Mouse (Mus musculus) CH12F3 (cell line): ENCODE measurements around the gene Ssh1.

ENCODE experiments used
- in situ Hi-C: fragments of 300-500 bp; cut with MboI; formaldehyde crosslinking; loops from 2 replicates; pipeline ENCODE4 v1.14.3; 2020; ENCODE audit warnings: low sequenced_read_pairs

Gene Ssh1

GRCm38 (mm10) chr5:113933889-113934288, 59.8 kb downstream of the Ssh1 start:
- in situ Hi-C loops: no loop called here

GRCm38 (mm10) chr5:113933480-113933879, 60.2 kb downstream of the Ssh1 start:
- in situ Hi-C loops: no loop called here

DNA sequence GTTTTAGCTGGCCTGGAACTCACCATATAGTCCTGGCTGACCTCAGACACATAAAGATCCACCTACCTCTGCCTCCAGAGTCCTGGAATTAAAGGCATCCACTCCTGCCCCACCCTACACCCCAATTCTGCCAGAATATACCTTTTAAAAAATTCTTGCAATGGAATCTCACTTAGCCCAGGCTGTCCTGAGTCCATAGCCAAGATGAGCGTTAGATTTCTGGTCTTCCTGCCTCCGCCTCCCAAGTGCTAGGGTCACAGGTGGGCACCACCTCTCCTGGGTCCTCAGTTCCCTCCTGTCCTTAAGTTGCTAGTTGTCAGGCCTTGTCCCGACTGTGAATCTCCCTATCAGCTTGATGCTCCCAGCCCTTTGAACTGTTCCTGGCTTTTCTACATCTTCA, 61.4 kb downstream of the Ssh1 start:
- in situ Hi-C loops: no loop called here

GRCm38 (mm10) chr5:113930648-113931609, 62.8 kb downstream of the Ssh1 start:
- in situ Hi-C loops: no loop called here

GRCm38 (mm10) chr5:113929950-113930647, 63.6 kb downstream of the Ssh1 start:
- in situ Hi-C loops: no loop called here

DNA sequence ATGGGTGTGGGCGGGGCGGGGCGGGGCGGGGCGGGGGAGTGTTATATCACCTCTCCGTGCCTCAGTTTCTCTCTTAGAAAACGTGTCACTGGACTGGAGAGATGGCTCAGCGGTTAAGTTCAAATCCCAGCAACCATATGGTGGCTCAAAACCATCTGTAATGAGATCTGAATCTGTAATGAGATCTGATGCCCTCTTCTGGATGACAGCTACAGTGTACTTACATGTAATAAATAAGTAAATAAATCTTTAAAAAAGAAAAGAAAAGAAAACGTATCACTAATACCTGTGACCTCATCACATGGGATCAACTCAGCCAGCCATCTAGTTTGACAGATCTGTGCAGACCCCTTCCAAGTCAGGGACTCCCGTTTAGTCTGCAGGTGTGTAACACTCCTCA, 64.2 kb downstream of the Ssh1 start:
- in situ Hi-C loops: no loop called here

GRCm38 (mm10) chr5:113924608-113925007, 69.1 kb downstream of the Ssh1 start:
- in situ Hi-C loops: no loop called here

- in situ Hi-C loops: no loop called here
Observed at GRCm38 (mm10) chr5:113921310-113922166, 72.2 kb downstream of the Ssh1 start.

GRCm38 (mm10) chr5:113919060-113919459, 74.6 kb downstream of the Ssh1 start:
- in situ Hi-C loops: no loop called here

DNA sequence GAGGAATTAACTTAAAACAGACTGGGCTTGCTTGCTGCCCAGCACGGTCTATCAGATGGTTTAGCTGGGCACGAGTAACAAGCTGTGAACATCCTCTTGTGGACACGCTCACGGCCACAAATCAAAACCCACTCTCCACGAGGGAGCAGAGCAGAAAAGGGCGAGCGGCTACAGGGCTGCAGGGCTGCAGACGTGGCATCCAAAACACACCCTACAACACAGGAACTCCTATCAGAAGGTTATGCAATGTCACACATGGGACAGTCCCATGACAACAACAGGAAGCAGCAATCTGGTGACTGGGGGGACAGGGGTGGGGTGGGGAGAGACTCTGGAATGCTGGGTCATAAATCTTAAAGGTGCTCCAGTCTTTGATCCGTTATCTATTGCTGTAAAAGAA, 75.0 kb downstream of the Ssh1 start:
- in situ Hi-C loops: no loop called here

GRCm38 (mm10) chr5:113910705-113911104, 83.0 kb downstream of the Ssh1 start:
- in situ Hi-C loops: no loop called here

DNA sequence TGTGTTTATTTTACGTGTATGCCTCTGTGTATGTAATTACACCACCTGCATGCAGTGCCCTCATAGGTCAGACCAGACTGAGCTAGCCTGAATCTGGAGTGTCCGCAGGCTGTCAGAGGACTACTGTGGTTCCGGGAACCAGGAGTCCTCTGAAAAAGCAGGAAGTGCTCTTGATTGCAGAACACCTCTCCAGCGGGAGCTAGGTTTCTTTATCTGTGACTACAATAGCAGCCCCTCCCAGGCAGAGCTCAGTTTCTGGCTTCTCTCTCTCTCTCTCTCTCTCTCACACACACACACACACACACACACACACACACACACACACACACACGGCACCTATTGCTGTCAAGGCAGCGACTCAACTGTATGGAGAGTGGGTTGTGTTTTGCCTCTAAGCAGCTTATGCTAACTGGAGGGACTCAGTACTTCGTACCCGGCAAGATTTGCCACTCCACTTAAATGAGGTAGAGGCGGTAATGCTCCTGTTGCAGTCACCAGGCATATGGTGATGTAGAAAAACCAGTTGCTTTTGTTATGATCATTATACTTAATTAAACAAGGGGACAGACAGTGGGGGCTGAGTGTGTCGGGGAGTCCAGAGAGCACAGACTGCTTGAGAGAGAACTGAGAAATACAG, 83.5 kb downstream of the Ssh1 start:
- in situ Hi-C loops: no loop called here

DNA sequence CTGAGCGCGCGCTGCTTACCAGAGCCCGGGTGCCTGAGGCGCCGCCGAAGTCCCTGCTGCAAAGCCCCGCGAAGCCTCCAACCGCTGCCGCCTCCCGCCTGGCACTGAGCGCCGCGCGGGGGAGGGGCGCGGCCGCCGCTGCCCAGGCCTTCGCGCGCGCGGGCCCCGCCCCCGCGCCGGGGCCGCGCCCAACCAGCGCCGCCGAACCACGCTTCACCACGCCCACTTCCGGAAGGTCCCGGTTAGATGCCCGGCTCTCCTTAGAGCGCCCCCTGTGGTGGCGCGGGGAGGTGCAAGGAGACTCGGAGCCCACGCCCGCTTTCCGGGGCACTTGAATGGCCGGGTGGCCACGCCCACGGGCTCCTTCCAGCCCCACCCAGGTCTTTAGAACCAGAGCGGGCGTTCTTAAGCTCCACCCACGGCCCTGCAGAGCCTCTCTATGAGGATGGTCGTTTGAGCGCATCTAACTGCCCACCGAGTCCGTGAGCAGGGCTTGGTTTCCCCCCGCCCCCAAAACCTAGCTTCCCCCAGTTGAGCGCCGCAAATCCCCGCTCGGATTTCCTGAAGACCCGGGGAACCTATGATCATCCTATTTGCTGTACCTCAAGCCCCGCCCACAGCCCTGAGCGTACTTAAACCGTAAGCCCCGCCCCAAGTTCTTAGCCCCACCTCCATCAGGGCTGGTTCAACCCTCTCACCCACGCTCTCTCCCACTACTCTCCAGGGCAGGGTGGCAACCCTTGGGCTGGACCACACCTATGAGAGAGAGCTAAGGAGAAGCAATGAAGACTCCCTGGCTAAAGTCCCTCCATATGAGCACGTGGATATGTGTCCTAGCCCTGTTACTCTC, 84.9 kb downstream of the Ssh1 start, which contains the start of gene Coro1c:
Gene Coro1c, minus strand, starts transcription at position 167 of the 850 bp plus-strand sequence.
- in situ Hi-C loops: no loop called here

- in situ Hi-C loops: no loop called here
Observed at GRCm38 (mm10) chr5:113907786-113908567, 85.7 kb downstream of the Ssh1 start.

DNA sequence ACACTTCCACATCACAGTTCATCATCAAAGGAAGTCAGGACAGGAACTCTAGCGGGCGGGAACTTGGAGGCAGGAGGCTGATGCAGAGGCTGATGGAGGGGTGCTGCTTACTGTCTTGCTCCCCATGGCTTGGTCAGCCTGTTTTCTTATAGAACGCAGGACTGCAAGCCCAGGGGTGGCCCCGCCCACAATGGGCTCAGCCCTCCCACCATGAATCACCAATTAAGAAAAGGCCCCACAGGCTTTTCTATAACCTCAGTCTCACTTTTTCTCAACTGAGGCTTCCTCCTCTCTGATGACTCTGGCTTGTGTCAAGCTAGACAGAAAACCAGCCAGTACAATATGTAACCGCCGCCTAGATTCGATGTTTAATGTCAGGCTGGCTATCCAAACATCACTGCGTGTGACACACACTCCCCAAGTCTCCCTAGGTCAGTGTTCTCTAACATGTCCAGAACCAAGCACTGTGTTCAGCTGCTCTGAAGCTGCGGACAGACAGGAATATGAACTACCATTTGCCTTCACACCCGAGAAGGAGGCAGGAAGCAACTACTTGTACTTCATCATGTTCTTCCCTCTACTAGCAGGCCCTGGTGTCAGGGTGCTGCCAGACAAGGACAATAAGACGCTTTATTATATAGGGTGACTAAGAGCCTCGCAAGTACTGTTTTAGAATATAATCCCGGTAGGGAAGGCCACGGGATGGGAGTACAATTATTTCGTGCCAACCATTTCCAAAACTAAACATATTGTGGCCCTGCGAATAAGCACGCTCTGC, 86.5 kb downstream of the Ssh1 start:
- in situ Hi-C loops: no loop called here

DNA sequence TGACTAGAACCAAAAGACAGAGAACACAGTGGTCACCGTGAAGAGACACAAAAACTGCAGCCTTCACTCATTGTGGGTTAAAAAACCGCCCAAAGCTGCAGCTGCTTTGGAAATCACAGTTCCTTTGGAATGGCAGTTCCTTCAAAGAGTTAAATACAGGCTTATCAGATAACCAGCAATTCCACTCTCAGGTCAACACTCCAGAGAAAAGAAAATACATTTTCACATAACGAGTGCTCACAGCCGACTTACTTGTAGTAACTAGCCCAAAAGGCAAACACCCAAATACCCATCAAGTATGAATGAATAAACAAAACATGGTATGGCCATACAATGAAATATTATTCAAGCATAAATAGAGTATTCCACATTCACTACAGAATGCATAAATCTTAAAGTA, 88.7 kb downstream of the Ssh1 start:
- in situ Hi-C loops: no loop called here

DNA sequence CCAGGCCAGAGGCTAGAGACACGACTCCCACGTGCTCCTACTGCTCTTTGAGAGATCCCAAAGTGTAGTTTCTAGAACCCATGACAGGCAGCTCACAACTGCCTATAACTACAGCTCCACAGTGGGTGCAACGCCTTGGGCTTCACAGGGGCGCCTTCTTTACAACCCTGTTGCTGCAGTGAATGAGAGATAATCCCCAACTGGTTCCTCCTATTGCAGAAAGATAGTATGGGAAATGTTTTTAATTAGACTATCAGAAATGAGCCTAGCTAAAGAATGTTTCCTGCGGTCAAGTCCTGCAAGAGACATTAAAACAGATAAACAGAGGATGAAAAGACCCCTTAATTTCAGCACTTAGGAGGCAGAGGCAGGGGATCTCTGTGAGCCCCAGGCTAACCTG, 90.7 kb downstream of the Ssh1 start:
- in situ Hi-C loops: no loop called here

DNA sequence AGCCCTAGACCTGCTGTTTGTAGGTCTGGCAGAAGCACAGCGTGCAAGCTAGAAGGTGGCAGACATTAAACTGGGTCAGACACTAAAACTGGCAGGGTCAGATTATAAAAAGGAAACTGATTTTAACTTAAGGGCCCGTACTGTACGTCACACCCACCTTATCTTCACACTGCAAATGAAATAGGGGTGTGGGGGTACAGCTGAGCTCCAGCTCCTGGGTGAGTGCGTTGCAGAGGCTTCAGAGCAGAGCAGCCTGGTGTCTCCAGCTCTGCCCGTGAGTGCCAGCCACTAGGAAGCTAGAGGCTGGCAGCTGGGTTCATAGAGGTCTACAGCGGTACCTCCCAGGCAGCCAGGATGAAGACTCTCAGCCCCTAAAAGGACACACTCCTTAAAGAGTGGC, 91.7 kb downstream of the Ssh1 start:
- in situ Hi-C loops: no loop called here
